In genomic region chr10:21832282-21832681, GRCm38 (mm10) we compare ENCODE assay signal across 16 mouse cellular contexts.
"Had no signal": no experiment of that assay in that cellular context is flagged by ENCODE, and none has a peak within 500 bp of the region (broad histone marks: within the 10 kb centered on the region; RNA-seq: fewer than 3 reads in every experiment).

No protein-coding gene starts in this region.

- H3K9me3 ChIP-seq: limb, embryonic 10.5 days; liver, embryonic 15.5 days; neural tube, embryonic 13.5 days had no signal

- ATAC-seq: intestine, postnatal 0 days; lung, postnatal 0 days had no signal

- H3K4me2 ChIP-seq: liver, embryonic 11.5 days; liver, embryonic 15.5 days; neural tube, embryonic 13.5 days had no signal

- H3K9ac ChIP-seq: liver, embryonic 15.5 days; neural tube, embryonic 13.5 days had no signal

- H3K36me3 ChIP-seq: limb, embryonic 10.5 days; liver, embryonic 15.5 days; neural tube, embryonic 13.5 days had no signal

- DNase-seq: kidney, adult 8-10 months; kidney, postnatal 25 days; lung, adult 2 months; lung, postnatal 36 days; midbrain, embryonic 14.5 days; retina, postnatal 1 day; right cerebral cortex, postnatal 25 days; spleen, adult 18-20 months; thymus, adult 2 months; thymus, postnatal 25 days had no signal

- H3K27me3 ChIP-seq: liver, embryonic 15.5 days; neural tube, embryonic 13.5 days had no signal

- H3K27ac ChIP-seq: limb, embryonic 10.5 days; liver, embryonic 15.5 days; neural tube, embryonic 13.5 days had no signal

- H3K4me3 ChIP-seq: limb, embryonic 10.5 days; liver, embryonic 15.5 days; neural tube, embryonic 13.5 days had no signal
